Mouse (Mus musculus) stomach, embryonic 15.5 days (tissue): Measurements from ENCODE around the gene Hoxa3. TPM values are rescaled to one million over a fixed set of nuclear protein-coding genes. Genes with fewer than 3 reads are reported as not detected.
A peak's percentile ranks its signal among the peaks of the same experiment; 100 is the strongest.

Experiments
- ATAC-seq: fragments of 200-750 bp; cut with Nextera tagmentation; 2 replicates; pipeline ENCODE4 v1.8.0; 2017; ENCODE audit warnings: low read depth, moderate number of reproducible peaks, moderate TSS enrichment; ENCODE audit not compliant: insufficient read depth, low FRiP score
- H3K27ac ChIP-seq: fragments of 300-500 bp; sonication (generic); 2 replicates; pipeline ENCODE4 v1.5.1; 2015; ENCODE audit warnings: mild to moderate bottlenecking, inconsistent platforms
- H3K27me3 ChIP-seq: fragments of 300-500 bp; sonication (generic); replicated peaks from 2 replicates; pipeline ENCODE4 v1.6.1; 2015; ENCODE audit warnings: inconsistent platforms
- H3K36me3 ChIP-seq: fragments of 300-500 bp; sonication (generic); 2 replicates; pipeline ENCODE4 v1.6.1; 2015; ENCODE audit warnings: inconsistent platforms
- H3K4me1 ChIP-seq: fragments of 300-500 bp; sonication (generic); 2 replicates; pipeline ENCODE4 v1.6.1; 2015; ENCODE audit warnings: inconsistent platforms
- H3K4me2 ChIP-seq: fragments of 300-500 bp; sonication (generic); 2 replicates; pipeline ENCODE4 v1.6.1; 2015; ENCODE audit warnings: mild to moderate bottlenecking, inconsistent platforms
- H3K4me3 ChIP-seq: fragments of 300-500 bp; sonication (generic); replicated peaks from 2 replicates; pipeline ENCODE4 v1.5.1; 2015; ENCODE audit warnings: inconsistent platforms
- H3K9ac ChIP-seq: fragments of 300-500 bp; sonication (generic); 2 replicates; pipeline ENCODE4 v1.6.1; 2015; ENCODE audit warnings: inconsistent platforms
- H3K9me3 ChIP-seq: fragments of 300-500 bp; sonication (generic); 2 replicates; pipeline ENCODE4 v1.6.1; 2016; ENCODE audit warnings: inconsistent platforms
- WGBS: fragments of 180-500 bp; shearing (Covaris S2); methylation state at CpG from one replicate; pipeline ENCODE4 v1.1.7; 2015; 5-methylcytosine and 5-hydroxymethylcytosine counted together
- polyA plus RNA-seq: library from polyadenylated mRNA; unstranded; fragments of >200 nt; fragmentation: Nextera tagmentation; extraction: Ambion mirVana; gene quantifications from 2 replicates; pipeline ENCODE4 v1.2.1, GENCODE M21; 2015

The Hoxa3 gene
- polyA plus RNA-seq, 1 experiment from 2014 or later: 8.0 TPM

GRCm38 (mm10) chr6:52244471-52245039, 31.4 kb upstream of the Hoxa3 start:
- 4% methylated on average over 23 of the region's 23 CpGs for WGBS
- H3K4me2 ChIP-seq: 0 out of 2 replicates have a peak overlapping the region, but pooled peaks have one; percentile 10

DNA sequence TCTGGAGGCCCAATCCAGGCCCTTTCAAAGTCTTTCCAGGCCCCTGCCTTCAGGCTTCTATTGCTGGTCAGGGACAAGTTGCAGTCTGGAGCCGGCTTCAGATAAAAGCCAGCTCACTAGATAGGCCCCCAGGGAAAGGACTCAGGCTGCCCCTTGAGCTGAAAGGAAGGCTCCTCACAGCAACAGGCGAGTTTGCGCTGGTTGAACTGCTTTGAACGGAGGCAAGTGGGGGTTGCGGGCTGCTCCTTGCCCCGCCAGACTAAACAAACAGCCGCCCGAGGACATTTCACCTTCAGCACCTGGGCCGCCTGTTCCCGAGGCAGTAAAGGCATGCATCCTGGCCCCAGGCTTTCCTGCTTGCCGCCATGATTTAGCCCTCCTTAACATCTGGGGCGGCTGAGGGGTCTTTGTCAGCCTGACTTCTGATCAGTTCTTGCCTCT, 30.6 kb upstream of the Hoxa3 start:
- H3K4me1 ChIP-seq: peaks cover 12% of the 10 kb centered on the region
- H3K36me3 ChIP-seq: no peaks in the 10 kb centered on the region
- WGBS: 5% methylated on average over 12 of the region's 12 CpGs
- no peak overlapping the region for H3K4me3 ChIP-seq
- no peak overlapping the region for H3K27ac ChIP-seq
- no peak overlapping the region for H3K9ac ChIP-seq
- no peak for ATAC-seq
- peaks cover 96% of the 10 kb centered on the region for H3K27me3 ChIP-seq
- H3K9me3 ChIP-seq: no peaks in the 10 kb centered on the region
- no peak overlapping the region for H3K4me2 ChIP-seq

More at GRCm38 (mm10) chr6:52244471-52245039, 31.4 kb upstream of the Hoxa3 start:
- H3K4me3 ChIP-seq: peak overlapping the region; percentile 20; the same call in 1 of the 2 replicates
- no peak overlapping the region for H3K27ac ChIP-seq
- H3K9me3 ChIP-seq: no peaks in the 10 kb centered on the region
- no peak for ATAC-seq
- peaks cover 12% of the 10 kb centered on the region for H3K4me1 ChIP-seq
- no peak overlapping the region for H3K9ac ChIP-seq
- no peaks in the 10 kb centered on the region for H3K36me3 ChIP-seq
- peaks cover 98% of the 10 kb centered on the region for H3K27me3 ChIP-seq

DNA sequence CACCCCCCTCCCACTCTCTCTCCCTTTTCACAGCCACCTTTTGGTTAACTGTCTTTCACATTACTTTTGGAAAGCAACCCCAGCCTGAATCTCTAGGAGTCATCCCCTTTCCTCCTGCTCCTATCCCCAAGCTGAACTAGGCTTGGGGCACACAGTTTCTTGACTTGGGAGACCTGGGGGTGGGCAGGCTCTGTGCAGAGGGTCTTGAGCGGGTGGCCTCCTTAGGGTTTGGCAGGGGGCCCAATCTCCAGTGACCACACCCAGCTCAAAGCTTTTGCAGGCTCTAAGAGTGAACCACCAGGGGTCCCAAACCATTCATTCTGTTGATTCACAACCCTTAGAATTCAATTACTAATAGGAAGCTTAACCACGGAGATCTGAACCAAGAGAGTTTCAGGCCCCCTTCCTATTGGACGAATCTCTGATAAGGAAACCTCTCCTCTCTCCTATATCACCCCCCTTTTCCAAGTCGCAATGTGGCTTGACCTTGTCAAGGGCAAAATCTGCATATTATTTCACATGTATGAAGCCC, 29.7 kb upstream of the Hoxa3 start:
- ATAC-seq: no peak
- no peak overlapping the region for H3K4me3 ChIP-seq
- H3K27me3 ChIP-seq: peaks cover 95% of the 10 kb centered on the region
- no peaks in the 10 kb centered on the region for H3K9me3 ChIP-seq
- H3K27ac ChIP-seq: no peak overlapping the region
- no peak overlapping the region for H3K9ac ChIP-seq
- H3K4me2 ChIP-seq: no peak overlapping the region
- H3K4me1 ChIP-seq: peaks cover 12% of the 10 kb centered on the region
- WGBS: 8% methylated on average over 4 of the region's 4 CpGs
- H3K36me3 ChIP-seq: no peaks in the 10 kb centered on the region

- Histone ChIP-seq H3K9me3 (no peaks in the 10 kb centered on the region), H3K27ac (no peak overlapping the region), H3K4me1 (peaks cover 8% of the 10 kb centered on the region), H3K4me3 (no peak overlapping the region), H3K4me2 (no peak overlapping the region), H3K27me3 (peaks cover 97% of the 10 kb centered on the region), H3K9ac (no peak overlapping the region), H3K36me3 (no peaks in the 10 kb centered on the region)
- WGBS: 4% methylated on average over 9 of the region's 9 CpGs
- ATAC-seq: no peak
Observed at GRCm38 (mm10) chr6:52241001-52241621, 28.0 kb upstream of the Hoxa3 start.

- no peak within 1 kb of the TSS for H3K27ac ChIP-seq
- no peak within 1 kb of the TSS for H3K4me3 ChIP-seq
- H3K9ac ChIP-seq: no peak within 1 kb of the TSS
- no peaks in the 10 kb centered on the region for H3K9me3 ChIP-seq
- no peaks in the 10 kb centered on the region for H3K36me3 ChIP-seq
- H3K27me3 ChIP-seq: peaks cover 97% of the 10 kb centered on the region
- H3K4me1 ChIP-seq: peaks cover 5% of the 10 kb centered on the region; the same call in 1 of the 2 replicates
- ATAC-seq: no peak
- 2% methylated on average over 35 of the region's 35 CpGs for WGBS
- peak within 1 kb of the TSS; percentile 33 for H3K4me2 ChIP-seq
Observed at GRCm38 (mm10) chr6:52240389-52241000, 27.4 kb upstream of the Hoxa3 start, which contains the start of gene Hoxa10. Gene Hoxa10, minus strand, starts transcription at chr6:52240854.

DNA sequence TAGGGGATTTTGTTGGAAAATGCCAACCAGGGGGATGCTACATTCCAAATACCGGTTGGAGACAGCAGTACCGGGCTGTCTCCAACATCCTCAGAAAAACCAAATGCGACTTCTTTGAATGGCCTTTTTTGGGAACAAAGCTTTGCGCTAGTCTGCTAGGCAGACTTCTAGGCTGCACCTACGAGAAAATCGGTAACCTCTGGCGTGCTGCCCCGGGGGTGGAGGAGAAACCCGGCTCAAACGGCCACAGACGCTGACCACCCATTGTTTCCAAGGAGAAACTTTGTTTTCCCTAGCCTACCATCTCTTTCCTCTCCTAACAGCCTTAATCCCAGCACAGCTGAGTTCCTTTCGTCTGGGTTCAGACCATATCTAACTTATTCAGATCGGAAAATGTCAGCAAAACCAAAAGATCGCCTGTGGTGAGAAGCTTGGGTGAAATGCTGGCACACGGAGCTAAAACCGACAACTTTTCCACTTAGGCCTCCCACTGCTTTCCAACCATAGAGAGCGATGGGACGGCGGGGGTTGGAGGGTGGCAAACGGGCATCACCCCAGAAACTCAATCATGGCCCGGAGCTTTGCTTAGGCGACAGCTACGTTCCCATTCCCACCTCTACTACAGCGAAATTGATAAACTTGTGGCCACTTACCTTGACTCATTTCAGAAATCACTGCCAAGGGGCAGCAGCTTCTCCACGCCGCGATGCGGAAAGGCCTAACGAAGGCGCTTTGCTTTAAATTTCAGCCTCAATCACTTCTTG, 26.7 kb upstream of the Hoxa3 start:
- no peaks in the 10 kb centered on the region for H3K36me3 ChIP-seq
- no peaks in the 10 kb centered on the region for H3K4me1 ChIP-seq
- ATAC-seq: no peak
- H3K9ac ChIP-seq: no peak overlapping the region
- WGBS: 2% methylated on average over 30 of the region's 30 CpGs
- H3K9me3 ChIP-seq: no peaks in the 10 kb centered on the region
- no peak overlapping the region for H3K4me3 ChIP-seq
- peak overlapping the region; percentile 33 for H3K4me2 ChIP-seq
- H3K27me3 ChIP-seq: peaks cover 97% of the 10 kb centered on the region
- no peak overlapping the region for H3K27ac ChIP-seq

- Histone ChIP-seq H3K27ac (no peak overlapping the region), H3K4me1 (no peaks in the 10 kb centered on the region), H3K36me3 (no peaks in the 10 kb centered on the region), H3K4me3 (no peak overlapping the region), H3K4me2 (no peak overlapping the region), H3K27me3 (peaks cover 97% of the 10 kb centered on the region), H3K9me3 (no peaks in the 10 kb centered on the region), H3K9ac (no peak overlapping the region)
- ATAC-seq: no peak
- WGBS: 3% methylated on average over 7 of the region's 7 CpGs
Observed at GRCm38 (mm10) chr6:52238976-52239375, 25.8 kb upstream of the Hoxa3 start.

DNA sequence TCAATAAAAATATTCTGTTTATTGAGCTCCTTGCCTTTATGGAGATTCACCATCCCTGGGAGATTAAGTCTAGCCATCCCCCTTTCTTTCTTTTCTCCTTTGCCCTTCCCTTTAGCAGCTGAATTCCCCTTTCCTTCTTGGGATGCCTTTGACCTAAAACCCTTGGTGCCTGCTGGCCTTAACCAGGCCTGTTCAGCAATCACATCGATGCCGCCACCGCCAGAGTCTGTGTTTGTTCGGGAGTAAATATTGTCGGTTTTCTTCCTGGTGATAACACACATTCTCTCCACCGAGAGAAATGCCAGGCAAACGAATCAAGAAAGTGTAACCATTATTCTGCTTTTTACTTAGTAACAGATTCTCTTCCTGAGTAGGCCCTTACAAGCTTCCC, 25.0 kb upstream of the Hoxa3 start:
- H3K4me2 ChIP-seq: no peak overlapping the region
- ATAC-seq: no peak
- H3K9me3 ChIP-seq: no peaks in the 10 kb centered on the region
- WGBS: 3% methylated on average over 7 of the region's 7 CpGs
- no peaks in the 10 kb centered on the region for H3K4me1 ChIP-seq
- H3K27me3 ChIP-seq: peaks cover 97% of the 10 kb centered on the region
- H3K4me3 ChIP-seq: no peak overlapping the region
- H3K9ac ChIP-seq: no peak overlapping the region
- H3K27ac ChIP-seq: no peak overlapping the region
- H3K36me3 ChIP-seq: no peaks in the 10 kb centered on the region

DNA sequence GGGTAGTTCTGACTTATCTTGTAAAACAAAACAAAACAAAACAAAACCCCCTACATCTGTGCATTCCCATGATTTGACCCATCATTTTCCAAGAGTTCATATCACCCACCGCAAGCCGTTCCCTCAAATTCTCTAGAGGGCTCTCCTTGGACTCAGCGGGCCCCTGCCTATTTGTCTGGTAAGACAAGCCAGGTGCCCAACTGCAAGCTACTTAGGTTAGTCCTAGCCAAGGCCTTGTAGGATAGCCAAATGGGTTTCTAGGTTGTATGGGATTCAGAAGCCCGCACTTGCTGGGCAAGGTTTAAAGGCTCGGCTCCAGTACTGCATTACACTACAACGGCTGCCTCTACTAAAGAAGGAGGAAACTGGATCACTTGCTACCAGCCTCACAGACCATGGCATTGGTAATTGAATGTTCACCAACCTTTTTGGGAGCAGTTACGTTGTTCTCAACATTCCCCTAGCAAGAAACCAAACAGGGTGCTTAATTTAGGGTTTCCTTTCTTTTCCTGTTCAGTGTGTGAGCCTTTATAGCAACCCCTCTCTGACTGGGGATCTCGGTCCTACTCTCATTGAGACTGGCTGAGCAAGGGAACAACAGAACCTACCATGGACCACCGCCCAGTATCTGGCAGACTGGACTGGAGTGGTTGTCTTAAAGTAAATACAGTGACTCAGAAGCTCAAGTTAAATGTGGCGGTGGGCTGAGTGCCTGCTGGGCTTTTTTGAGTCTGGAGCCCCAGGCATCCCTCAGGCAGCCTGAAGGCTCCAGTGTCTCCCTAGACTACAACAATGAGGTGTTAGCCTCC, 24.4 kb upstream of the Hoxa3 start:
- no peak overlapping the region for H3K9ac ChIP-seq
- no peaks in the 10 kb centered on the region for H3K4me1 ChIP-seq
- 13% methylated on average over 10 of the region's 10 CpGs for WGBS
- no peak overlapping the region for H3K4me2 ChIP-seq
- no peaks in the 10 kb centered on the region for H3K36me3 ChIP-seq
- H3K27ac ChIP-seq: no peak overlapping the region
- peaks cover 97% of the 10 kb centered on the region for H3K27me3 ChIP-seq
- ATAC-seq: no peak
- no peak overlapping the region for H3K4me3 ChIP-seq
- no peaks in the 10 kb centered on the region for H3K9me3 ChIP-seq

DNA sequence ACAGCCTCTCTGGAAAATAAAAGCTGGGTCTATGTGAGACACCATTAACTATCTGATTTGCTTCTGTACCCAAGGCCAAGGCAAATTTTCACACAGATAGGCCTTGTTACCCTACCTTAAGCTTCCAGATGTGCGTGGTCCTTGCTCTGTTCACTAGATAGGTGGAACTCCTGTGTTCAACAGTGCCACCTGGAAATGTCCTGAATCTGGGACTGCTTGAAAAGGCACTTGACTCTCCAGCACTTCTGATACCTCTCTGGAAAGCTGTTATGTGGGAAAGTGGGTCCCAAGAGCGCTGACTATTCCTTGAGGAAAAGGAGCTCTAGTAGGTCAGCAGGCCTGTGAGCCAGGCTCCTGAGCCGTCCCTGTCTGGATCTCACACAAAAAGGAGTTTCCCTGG, 23.7 kb upstream of the Hoxa3 start:
- H3K4me3 ChIP-seq: no peak overlapping the region

GRCm38 (mm10) chr6:52235866-52236265, 22.7 kb upstream of the Hoxa3 start:
- H3K4me2 ChIP-seq: no peak overlapping the region
- WGBS: 21% methylated on average over 6 of the region's 6 CpGs

More for the DNA sequence above, 23.7 kb upstream of the Hoxa3 start:
- no peaks in the 10 kb centered on the region for H3K9me3 ChIP-seq
- WGBS: 11% methylated on average over 3 of the region's 3 CpGs
- H3K27ac ChIP-seq: no peak overlapping the region
- H3K9ac ChIP-seq: no peak overlapping the region
- no peak overlapping the region for H3K4me2 ChIP-seq
- no peak for ATAC-seq
- no peaks in the 10 kb centered on the region for H3K36me3 ChIP-seq
- peaks cover 96% of the 10 kb centered on the region for H3K27me3 ChIP-seq
- H3K4me1 ChIP-seq: no peaks in the 10 kb centered on the region

More at GRCm38 (mm10) chr6:52235866-52236265, 22.7 kb upstream of the Hoxa3 start:
- H3K27ac ChIP-seq: no peak overlapping the region
- H3K9me3 ChIP-seq: no peaks in the 10 kb centered on the region
- peaks cover 93% of the 10 kb centered on the region for H3K27me3 ChIP-seq
- no peak overlapping the region for H3K9ac ChIP-seq
- H3K36me3 ChIP-seq: no peaks in the 10 kb centered on the region
- ATAC-seq: no peak
- no peak overlapping the region for H3K4me3 ChIP-seq
- H3K4me1 ChIP-seq: no peaks in the 10 kb centered on the region
